Mouse (Mus musculus) adrenal gland, postnatal 14 days (tissue): ENCODE measurements around the gene Dnah3. TPM values are rescaled to one million over a fixed set of nuclear protein-coding genes. Genes with fewer than 3 reads are reported as not detected.

Source experiments
- DNase-seq: peaks from one replicate; pipeline ENCODE4 v3.0.0; 2021; ENCODE audit warnings: mixed read lengths
- total RNA-seq: library from RNA; stranded (reverse); gene quantifications from 2 replicates; pipeline ENCODE4 v1.2.3, GENCODE M21; 2021

Dnah3 gene
- total RNA-seq, 1 experiment from 2014 or later: not detected

GRCm38 (mm10) chr7:119873050-119873449 lies 222.0 kb downstream of the Dnah3 start:
- DNase-seq: no peak

Other genes with a start within 250 kb of the Dnah3 start
- gene Lyrm1, start 199.4 kb downstream of the Dnah3 start, total RNA-seq: 7.8 and 11.9 TPM in 2 replicates
- 37.4 and 47.7 TPM in 2 replicates for gene Dcun1d3, start 199.0 kb downstream of the Dnah3 start, total RNA-seq
- 46.4 and 59.7 TPM in 2 replicates for gene Tmem159, start 7.1 kb upstream of the Dnah3 start, total RNA-seq
- gene Zp2, start 50.0 kb upstream of the Dnah3 start, total RNA-seq: not detected in 2 replicates
- gene Anks4b, start 78.6 kb upstream of the Dnah3 start, total RNA-seq: 0.26 and 2.1 TPM in 2 replicates
- gene Crym, start 106.8 kb upstream of the Dnah3 start, total RNA-seq: 1.9 and 3.1 TPM in 2 replicates
- gene Abca14, start 108.7 kb upstream of the Dnah3 start, total RNA-seq: not detected in 2 replicates
- not detected in 2 replicates for gene Abca15, start 233.4 kb upstream of the Dnah3 start, total RNA-seq